Comparison of ENCODE assay signal across 8 mouse cellular contexts in genomic region chrX:142372393-142372792, GRCm38 (mm10). TPM values are rescaled to one million over a fixed set of nuclear protein-coding genes. Genes with fewer than 3 reads are reported as not detected.
DNase-seq lines count a peak whose midpoint lies in the region; ATAC-seq and TF ChIP-seq lines count a peak whose summit lies in the region.

No protein-coding gene starts in this region.

- no peak overlapping the region for H3K9ac ChIP-seq in neural tube, embryonic 11.5 days (ENCODE audit: low read length)

- H3K27ac ChIP-seq in neural tube, embryonic 11.5 days (ENCODE audit: low read depth, low read length), result no peak overlapping the region

- H3K4me3 ChIP-seq in neural tube, embryonic 11.5 days (ENCODE audit: low read depth, low read length), result no peak overlapping the region
- H3K4me3 ChIP-seq in lung, adult 2 months (replicated peaks; ENCODE audit: extremely low read depth, low read depth, low read length), result no peak overlapping the region

- TF ChIP-seq CTCF in lung, adult 2 months (IDR thresholded peaks at IDR 0.05; ENCODE audit: insufficient read depth, low read length), result no peak

- TF ChIP-seq POLR2A in lung, adult 2 months (IDR thresholded peaks at IDR 0.05; ENCODE audit: borderline replicate concordance, extremely low read depth, low read depth, low read length), result no peak

- H3K27me3 ChIP-seq in neural tube, embryonic 11.5 days (ENCODE audit: control insufficient read depth, insufficient read depth, low read length), result no peaks in the 10 kb centered on the region
- H3K27me3 ChIP-seq in splenic B cell, adult 2 months (ENCODE audit: control insufficient read depth, insufficient read depth, low read length, poor library complexity, severe bottlenecking), result no peaks in the 10 kb centered on the region

- no peaks in the 10 kb centered on the region for H3K36me3 ChIP-seq in neural tube, embryonic 11.5 days (ENCODE audit: control insufficient read depth, insufficient read depth, low read length)
- no peaks in the 10 kb centered on the region for H3K36me3 ChIP-seq in splenic B cell, adult 2 months (ENCODE audit: control insufficient read depth, insufficient read depth, low read length, poor library complexity, severe bottlenecking)

- no peaks in the 10 kb centered on the region for H3K4me1 ChIP-seq in neural tube, embryonic 11.5 days (ENCODE audit: control insufficient read depth, insufficient read depth, low read length)
- H3K4me1 ChIP-seq in lung, adult 2 months (ENCODE audit: control insufficient read depth, insufficient read depth, low read length), result peaks cover 3% of the 10 kb centered on the region; the same call in 1 of the 2 replicates

- WGBS in neural tube, embryonic 11.5 days, result 16% methylated on average over 3 of the region's 3 CpGs
- 13% methylated on average over 3 of the region's 3 CpGs for WGBS in lung, adult 2 months

- H3K9me3 ChIP-seq in neural tube, embryonic 11.5 days (ENCODE audit: control insufficient read depth, low read length), result no peaks in the 10 kb centered on the region

- no peak overlapping the region for H3K4me2 ChIP-seq in neural tube, embryonic 11.5 days (ENCODE audit: low read depth)

- no peak for ATAC-seq in cerebellum, adult (ENCODE audit: insufficient number of reproducible peaks, low FRiP score, low TSS enrichment)
- no peak for ATAC-seq in neural tube, embryonic 11.5 days (ENCODE audit: insufficient read depth, low FRiP score, low TSS enrichment)

- DNase-seq in cerebellum, adult 11 months, result peak; percentile 21
- peak; percentile 47 for DNase-seq in neural tube, embryonic 11.5 days (ENCODE audit: low spot score)
- no peak for DNase-seq in neural tube, embryonic 10.5 days (ENCODE audit: extremely low spot score, low spot score)
- peak; percentile 32 to 53 for DNase-seq in cerebellum, postnatal 36 days
- peak; percentile 78 for DNase-seq in induced T-regulatory cell, adult 2 months (ENCODE audit: low read depth)
- peak; percentile 19 for DNase-seq in lung, adult 2 months
- DNase-seq in splenic B cell, adult 2 months (ENCODE audit: low read depth, low spot score), result peak; percentile 73

RNA-seq across cellular contexts. Expression of gene Acsl4, which starts 17.9 kb away (rescaled TPM):
- 28.7 and 31.2 TPM in 2 replicates for polyA plus RNA-seq in neural tube, embryonic 11.5 days (2014; fragmentation: Nextera tagmentation; extraction: Ambion mirVana)
- 11.6 and 17.8 TPM in 2 replicates for polyA plus RNA-seq in lung, adult 2 months (2012; rRNA removed)
